Comparison of ENCODE assay signal across 10 mouse cellular contexts in the genomic region with DNA sequence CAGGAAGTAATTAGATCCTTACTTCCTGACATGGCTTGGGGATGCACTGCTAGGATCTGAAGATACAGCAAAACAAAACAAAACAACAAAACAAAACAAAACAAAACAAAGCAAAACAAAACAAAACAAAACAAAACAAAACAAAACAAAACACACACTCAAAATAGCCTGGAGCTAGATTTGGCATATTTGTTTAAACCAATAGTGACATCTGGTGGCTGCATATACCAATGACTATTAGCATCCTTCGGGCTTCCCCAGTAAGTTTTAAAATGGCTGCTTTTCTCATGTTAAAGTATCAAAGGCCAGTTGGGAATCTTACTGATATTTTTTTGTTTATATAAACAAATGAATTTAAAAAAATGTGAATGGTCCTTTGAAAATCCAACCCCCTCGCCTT. TPM values are rescaled to one million over a fixed set of nuclear protein-coding genes. Genes with fewer than 3 reads are reported as not detected.
DNase-seq lines count a peak whose midpoint lies in the region; ATAC-seq lines count a peak whose summit lies in the region.
"Had no signal": no experiment of that assay in that cellular context is flagged by ENCODE, and none has a peak within 500 bp of the region (broad histone marks: within the 10 kb centered on the region; RNA-seq: fewer than 3 reads in every experiment).

No protein-coding gene starts in this region.

- no peaks in the 10 kb centered on the region for H3K27me3 ChIP-seq in hindbrain, embryonic 14.5 days (ENCODE audit: control insufficient read depth, insufficient read depth, low read length)
- no peaks in the 10 kb centered on the region for H3K27me3 ChIP-seq in hindbrain, embryonic 16.5 days (replicated peaks; ENCODE audit: control insufficient read depth, insufficient read depth, low read length)
- H3K27me3 ChIP-seq: embryonic facial prominence, embryonic 13.5 days; limb, embryonic 15.5 days had no signal

- no peak overlapping the region for H3K9ac ChIP-seq in hindbrain, embryonic 14.5 days
- no peak overlapping the region for H3K9ac ChIP-seq in hindbrain, embryonic 16.5 days (ENCODE audit: low read depth, low read length)
- H3K9ac ChIP-seq: embryonic facial prominence, embryonic 13.5 days; limb, embryonic 15.5 days had no signal

- 50% methylated on average over 2 of the region's 2 CpGs for WGBS in hindbrain, embryonic 14.5 days
- WGBS in hindbrain, embryonic 16.5 days = 45% methylated on average over 2 of the region's 2 CpGs

- no peaks in the 10 kb centered on the region for H3K4me1 ChIP-seq in hindbrain, embryonic 14.5 days (replicated peaks; ENCODE audit: control insufficient read depth, insufficient read depth, low read length)
- no peaks in the 10 kb centered on the region for H3K4me1 ChIP-seq in hindbrain, embryonic 16.5 days (ENCODE audit: control insufficient read depth, insufficient read depth, low read depth, low read length)
- H3K4me1 ChIP-seq: embryonic facial prominence, embryonic 13.5 days; limb, embryonic 15.5 days had no signal

- no peak overlapping the region for H3K4me2 ChIP-seq in hindbrain, embryonic 14.5 days (replicated peaks)
- no peak overlapping the region for H3K4me2 ChIP-seq in hindbrain, embryonic 16.5 days (ENCODE audit: low read length)
- H3K4me2 ChIP-seq: embryonic facial prominence, embryonic 13.5 days; limb, embryonic 15.5 days had no signal

- DNase-seq in hindbrain, embryonic 14.5 days (ENCODE audit: low spot score) = peak; percentile 81
- DNase-seq in 416B (ENCODE audit: low read depth) (peak; percentile 78), ES-CJ7 (ENCODE audit: low read depth, low spot score) (peak; percentile 71)
- peak; percentile 77 for DNase-seq in embryo, embryonic 11 days
- peak; percentile 30 for DNase-seq in mesoderm, embryonic 11.5 days (ENCODE audit: low read depth, low spot score)
- DNase-seq in ovary, adult 18-20 months (ENCODE audit: low spot score) = no peak
- DNase-seq in right cerebral cortex, postnatal 10 days (ENCODE audit: low spot score in 2 of 2) = no peak

- peak; percentile 65; the same call in 1 of the 2 replicates for ATAC-seq in hindbrain, embryonic 14.5 days (ENCODE audit: low FRiP score)
- ATAC-seq in hindbrain, embryonic 16.5 days = no peak

- H3K9me3 ChIP-seq in hindbrain, embryonic 14.5 days (ENCODE audit: control insufficient read depth, low read length) = no peaks in the 10 kb centered on the region
- peaks cover 2% of the 10 kb centered on the region; the same call in 1 of the 2 replicates for H3K9me3 ChIP-seq in hindbrain, embryonic 16.5 days (ENCODE audit: control insufficient read depth, low read length)
- H3K9me3 ChIP-seq: embryonic facial prominence, embryonic 13.5 days; limb, embryonic 15.5 days had no signal

- H3K27ac ChIP-seq in hindbrain, embryonic 14.5 days = no peak overlapping the region
- no peak overlapping the region for H3K27ac ChIP-seq in hindbrain, embryonic 16.5 days (ENCODE audit: low read depth, low read length)
- H3K27ac ChIP-seq: embryonic facial prominence, embryonic 13.5 days; limb, embryonic 15.5 days had no signal

- H3K36me3 ChIP-seq in hindbrain, embryonic 14.5 days (replicated peaks; ENCODE audit: control insufficient read depth, insufficient read depth) = no peaks in the 10 kb centered on the region
- no peaks in the 10 kb centered on the region for H3K36me3 ChIP-seq in hindbrain, embryonic 16.5 days (ENCODE audit: control insufficient read depth, insufficient read depth, low read length)
- H3K36me3 ChIP-seq: embryonic facial prominence, embryonic 13.5 days; limb, embryonic 15.5 days had no signal

- H3K4me3 ChIP-seq in hindbrain, embryonic 14.5 days (replicated peaks; ENCODE audit: low read length) = no peak overlapping the region
- no peak overlapping the region for H3K4me3 ChIP-seq in hindbrain, embryonic 16.5 days (ENCODE audit: low read length)
- H3K4me3 ChIP-seq: embryonic facial prominence, embryonic 13.5 days; limb, embryonic 15.5 days had no signal

RNA-seq across cellular contexts. Expression of a gene that starts 52.9 kb away (rescaled TPM):
- polyA plus RNA-seq in hindbrain, embryonic 14.5 days (2014; fragmentation: Nextera tagmentation; extraction: Ambion mirVana) = 75.5 TPM in 2 replicates
- 75.5 and 81.0 TPM in 2 replicates for polyA plus RNA-seq in hindbrain, embryonic 16.5 days (2015; fragmentation: Nextera tagmentation; extraction: Ambion mirVana)

Comparison
In these comparisons a context has a peak if more than half of its experiments do, and no peak if none do; other contexts are left out.
1. DNase-seq: peak in hindbrain, embryonic 14.5 days (single experiment), 416B (single experiment), ES-CJ7 (single experiment), embryo, embryonic 11 days (single experiment) and mesoderm, embryonic 11.5 days (single experiment); none in ovary, adult 18-20 months (single experiment) and right cerebral cortex, postnatal 10 days (0 of 2).